Mouse (Mus musculus): ENCODE measurements around the gene Enox1.

GRCm38 (mm10) chr14:77559792-77560191 lies 403.2 kb downstream of the Enox1 start:
- no peak for TF ChIP-seq CTCF (IDR thresholded peaks at IDR 0.05; ENCODE audit: low read depth, low read length)
- TF ChIP-seq POLR2A (IDR thresholded peaks at IDR 0.05; ENCODE audit: insufficient read depth, low read length), result no peak

Data from ES-Bruce4 (cell line).